Mouse (Mus musculus) heart, embryonic 10.5 days (tissue): ENCODE measurements around the gene Clcnka. TPM values are rescaled to one million over a fixed set of nuclear protein-coding genes. Genes with fewer than 3 reads are reported as not detected.

Source experiments
- DNase-seq: peaks from one replicate; pipeline ENCODE4 v3.0.0-alpha.2; 2017; ENCODE audit warnings: low spot score
- H3K27ac ChIP-seq: fragments of 300-500 bp; sonication (generic); 2 replicates; pipeline ENCODE4 v1.5.1; 2016; ENCODE audit warnings: mild to moderate bottlenecking
- H3K27me3 ChIP-seq: fragments of 300-500 bp; sonication (generic); 2 replicates; pipeline ENCODE4 v1.6.1; 2016; ENCODE audit warnings: mild to moderate bottlenecking; ENCODE audit not compliant: poor library complexity, insufficient read depth, severe bottlenecking
- H3K36me3 ChIP-seq: fragments of 300-500 bp; sonication (generic); 2 replicates; pipeline ENCODE4 v1.6.1; 2016; ENCODE audit warnings: mild to moderate bottlenecking, moderate library complexity
- H3K4me1 ChIP-seq: fragments of 300-500 bp; sonication (generic); 2 replicates; pipeline ENCODE4 v1.6.1; 2016; ENCODE audit warnings: mild to moderate bottlenecking
- H3K4me3 ChIP-seq: fragments of 300-500 bp; sonication (generic); 2 replicates; pipeline ENCODE4 v1.5.1; 2016; ENCODE audit warnings: mild to moderate bottlenecking, moderate library complexity
- H3K9me3 ChIP-seq: fragments of 300-500 bp; sonication (generic); 2 replicates; pipeline ENCODE4 v1.6.1; 2016; ENCODE audit warnings: mild to moderate bottlenecking, moderate library complexity
- WGBS: fragments of 180-500 bp; shearing (Covaris S2); methylation state at CpG from one replicate; pipeline ENCODE4 v1.1.7; 2016; 5-methylcytosine and 5-hydroxymethylcytosine counted together
- polyA plus RNA-seq: library from polyadenylated mRNA; unstranded; fragments of >200 nt; fragmentation: Nextera tagmentation; extraction: Ambion mirVana; gene quantifications from 2 replicates; pipeline ENCODE4 v1.2.1, GENCODE M21; 2016

Gene Clcnka
- polyA plus RNA-seq, 1 experiment from 2014 or later, result 0.44 TPM

DNA sequence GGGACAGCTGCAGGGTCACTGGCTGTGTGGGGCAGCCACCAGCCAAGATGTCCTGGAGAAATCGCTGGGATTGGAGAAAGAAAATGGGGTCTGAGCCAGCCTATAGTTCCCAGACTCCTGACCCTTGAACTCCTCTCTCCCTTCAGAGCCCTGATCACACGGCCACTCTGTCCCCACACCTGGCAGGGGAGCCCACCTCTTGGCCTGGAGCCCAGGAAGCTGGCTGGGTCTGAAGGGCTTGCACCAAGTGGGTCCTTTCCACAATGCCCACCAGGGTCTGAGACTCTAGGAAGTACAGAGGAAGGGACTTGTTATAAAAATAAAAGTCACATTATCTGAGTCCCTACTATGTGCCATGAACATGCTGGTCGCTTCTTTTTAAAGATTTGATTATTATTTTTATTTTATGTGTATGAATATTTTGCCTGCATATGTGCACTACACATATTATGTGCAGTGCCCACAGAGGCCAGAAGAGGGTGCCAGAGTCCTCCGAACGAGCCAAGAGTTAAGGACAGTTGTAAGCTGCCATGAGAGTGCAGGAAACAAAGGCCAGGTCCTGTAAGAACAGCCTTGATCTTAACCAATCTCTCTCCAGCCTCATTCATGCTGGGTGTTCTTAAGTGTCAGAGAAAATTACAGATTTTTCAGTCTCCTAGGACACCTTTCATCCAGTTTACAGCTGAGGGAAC, 11.3 kb downstream of the Clcnka start:
- Histone ChIP-seq H3K4me3 (no peak overlapping the region), H3K36me3 (no peaks in the 10 kb centered on the region), H3K4me1 (peaks cover 40% of the 10 kb centered on the region), H3K27me3 (peaks cover 44% of the 10 kb centered on the region), H3K27ac (no peak overlapping the region), H3K9me3 (no peaks in the 10 kb centered on the region)
- DNase-seq, result peak; percentile 73
- WGBS, result 19% methylated on average over 5 of the region's 5 CpGs

DNA sequence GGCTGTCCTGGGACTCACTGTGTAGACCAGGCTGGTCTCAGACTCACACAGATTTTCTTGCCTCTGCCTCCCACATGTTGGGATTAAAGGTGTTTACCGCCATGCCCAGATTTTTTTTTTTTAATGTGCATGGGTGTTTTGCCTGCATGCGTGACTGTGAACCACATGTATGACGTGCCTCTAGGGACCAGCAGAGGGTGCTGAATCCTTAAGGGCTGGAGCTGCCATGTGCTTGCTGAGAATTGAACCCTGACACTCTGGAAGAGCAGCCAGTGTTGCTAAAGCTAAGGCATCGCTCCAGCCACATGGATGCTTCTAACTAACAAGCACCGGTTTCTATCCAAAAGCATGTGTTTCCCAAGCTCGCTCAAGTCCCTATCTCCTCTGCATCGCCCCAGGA, 12.4 kb downstream of the Clcnka start:
- no peak for DNase-seq
- no peaks in the 10 kb centered on the region for H3K9me3 ChIP-seq
- H3K4me3 ChIP-seq, result no peak overlapping the region
- peaks cover 48% of the 10 kb centered on the region for H3K27me3 ChIP-seq
- no peaks in the 10 kb centered on the region for H3K36me3 ChIP-seq
- no peak overlapping the region for H3K27ac ChIP-seq
- 74% methylated on average over 7 of the region's 7 CpGs for WGBS
- peaks cover 44% of the 10 kb centered on the region for H3K4me1 ChIP-seq

DNA sequence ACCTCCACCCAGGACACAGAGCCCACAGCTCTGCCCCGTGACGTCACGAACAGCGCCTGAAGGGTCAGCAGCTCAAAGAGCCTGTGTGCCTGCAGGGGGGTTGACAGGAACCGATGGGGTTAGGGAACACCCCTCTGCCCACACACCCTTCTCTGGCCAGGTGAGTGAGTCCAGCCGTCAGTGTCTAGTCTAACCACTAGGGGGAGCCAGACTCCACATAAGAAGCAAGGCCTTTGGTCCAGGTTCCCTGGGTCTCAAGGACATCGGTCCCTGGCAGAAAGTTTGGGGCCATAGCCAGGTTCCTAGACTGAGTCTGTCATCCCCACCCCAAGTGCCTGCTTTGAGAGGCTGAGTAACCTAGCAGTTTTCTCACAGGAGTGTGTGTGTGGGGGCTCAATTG, 13.2 kb downstream of the Clcnka start:
- Histone ChIP-seq H3K27ac (no peak overlapping the region), H3K9me3 (no peaks in the 10 kb centered on the region), H3K4me1 (peaks cover 44% of the 10 kb centered on the region), H3K27me3 (peaks cover 57% of the 10 kb centered on the region), H3K36me3 (no peaks in the 10 kb centered on the region), H3K4me3 (no peak overlapping the region)
- DNase-seq, result no peak
- 1% methylated on average over 7 of the region's 7 CpGs for WGBS

DNA sequence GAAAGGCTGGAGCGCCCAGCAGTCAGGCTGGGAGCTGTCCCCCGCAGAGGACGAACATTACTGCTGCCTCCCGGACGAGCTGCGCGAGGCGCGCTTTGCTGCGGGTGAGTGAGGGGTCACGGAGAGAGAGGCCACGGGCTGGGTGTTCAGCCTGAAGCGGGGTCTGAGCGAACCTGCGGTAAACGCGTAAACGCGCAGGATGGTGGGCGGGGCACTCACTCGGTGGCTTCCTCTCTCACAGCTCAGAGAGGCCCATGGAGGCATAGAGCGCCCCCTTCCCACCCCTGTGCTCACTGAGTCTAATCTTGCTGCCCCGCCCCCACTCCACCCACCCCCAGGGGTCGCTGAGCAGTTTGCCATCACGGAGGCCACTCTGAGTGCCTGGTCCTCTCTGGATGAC, 16.1 kb downstream of the Clcnka start:
- Histone ChIP-seq H3K4me3 (peak overlapping the region; percentile 62), H3K27me3 (peaks cover 58% of the 10 kb centered on the region), H3K27ac (peak overlapping the region; percentile 52; the same call in 1 of the 2 replicates), H3K9me3 (no peaks in the 10 kb centered on the region), H3K36me3 (no peaks in the 10 kb centered on the region), H3K4me1 (peaks cover 33% of the 10 kb centered on the region)
- DNase-seq, result no peak
- 1% methylated on average over 25 of the region's 25 CpGs for WGBS

DNA sequence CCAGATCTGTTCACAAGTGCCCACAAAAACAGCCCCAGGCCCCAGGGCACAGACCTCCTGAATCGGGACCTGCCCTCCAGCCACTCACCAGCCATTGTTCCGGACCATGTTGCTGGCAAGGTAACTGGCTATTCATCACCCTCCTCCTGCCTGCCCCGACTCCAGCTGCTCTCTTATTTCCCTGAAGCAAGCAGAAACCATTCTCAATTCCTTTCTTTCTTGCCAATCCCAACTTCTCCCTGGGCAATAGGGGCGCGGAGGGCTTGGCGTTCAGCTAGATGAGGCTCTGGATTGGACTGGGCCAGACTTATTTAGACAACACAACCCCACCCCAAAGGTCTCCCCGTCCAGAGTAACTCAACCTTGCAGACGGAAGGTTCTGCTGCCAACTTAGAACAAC, 18.9 kb downstream of the Clcnka start:
- Histone ChIP-seq H3K9me3 (no peaks in the 10 kb centered on the region), H3K4me3 (no peak overlapping the region), H3K4me1 (peaks cover 27% of the 10 kb centered on the region), H3K36me3 (no peaks in the 10 kb centered on the region), H3K27me3 (peaks cover 53% of the 10 kb centered on the region), H3K27ac (no peak overlapping the region)
- 70% methylated on average over 8 of the region's 8 CpGs for WGBS
- DNase-seq, result no peak

DNA sequence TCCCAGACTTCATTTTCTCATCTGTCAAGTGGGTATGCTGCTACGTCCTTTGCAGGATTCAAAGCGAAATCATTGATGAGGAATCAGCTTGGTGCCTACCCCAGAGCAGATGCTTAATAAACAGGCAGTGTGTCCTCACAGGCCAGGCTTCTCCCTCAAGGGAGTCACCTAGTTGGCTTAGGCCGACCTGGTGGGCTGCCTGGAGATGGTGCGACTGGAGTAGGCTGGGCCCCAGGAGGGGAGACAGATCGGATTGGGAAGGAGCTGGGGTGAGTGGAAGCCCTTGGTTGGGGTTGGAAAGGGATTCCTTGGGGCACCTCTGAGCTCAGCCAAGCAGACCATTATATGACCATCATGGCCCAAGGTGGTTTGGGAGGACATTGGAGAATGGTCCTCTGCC, 26.1 kb downstream of the Clcnka start:
- Histone ChIP-seq H3K27ac (no peak overlapping the region), H3K4me1 (peaks cover 18% of the 10 kb centered on the region), H3K4me3 (no peak overlapping the region), H3K9me3 (no peaks in the 10 kb centered on the region), H3K27me3 (peaks cover 55% of the 10 kb centered on the region), H3K36me3 (no peaks in the 10 kb centered on the region)
- no peak for DNase-seq
- WGBS, result 89% methylated on average over 5 of the region's 5 CpGs

DNA sequence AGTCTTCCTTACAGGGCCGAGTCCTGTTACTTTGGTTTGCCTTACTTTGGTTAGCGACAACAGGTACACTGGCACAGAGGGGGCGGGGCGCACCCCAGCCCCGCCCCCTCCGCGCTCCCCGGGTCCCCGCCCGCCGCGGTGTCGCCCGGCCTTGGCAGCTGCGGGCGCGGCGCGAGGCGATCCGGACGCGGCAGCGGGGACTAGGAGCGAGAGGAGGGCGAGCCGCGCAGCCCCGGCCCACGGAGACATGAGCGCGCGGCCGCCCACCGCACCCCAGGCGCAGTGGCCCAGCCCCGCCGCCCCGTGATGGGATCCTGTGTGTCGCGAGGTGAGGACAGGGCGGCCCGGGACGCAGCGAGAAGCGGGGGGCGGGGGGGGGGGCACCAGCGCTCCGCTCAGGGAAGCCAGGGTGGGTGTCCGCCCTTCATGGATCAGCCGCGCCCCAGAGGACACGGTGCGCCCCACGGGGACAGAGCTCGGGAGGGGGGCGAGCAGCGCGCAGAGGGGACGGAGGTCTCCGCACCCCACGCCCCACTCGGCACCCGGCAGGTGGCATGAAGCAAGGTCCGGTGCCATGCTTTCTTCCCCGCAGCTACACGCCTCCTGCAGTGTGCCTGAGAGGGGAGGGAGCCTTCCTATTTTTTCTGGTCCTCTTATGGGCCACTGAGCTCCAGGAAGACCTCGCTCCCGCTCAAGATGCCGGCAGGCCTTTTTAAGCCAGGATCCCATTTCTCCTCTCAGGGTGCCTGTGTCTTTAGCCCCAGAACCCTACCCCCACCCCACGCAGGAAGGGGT, 30.3 kb downstream of the Clcnka start, which contains the start of gene Fam131c:
TSS of gene Fam131c (plus strand) at position 224 of the 795 bp plus-strand sequence.
- no peak for DNase-seq
- peak within 1 kb of the TSS; percentile 79 for H3K27ac ChIP-seq
- H3K36me3 ChIP-seq, result no peaks in the 10 kb centered on the region

DNA sequence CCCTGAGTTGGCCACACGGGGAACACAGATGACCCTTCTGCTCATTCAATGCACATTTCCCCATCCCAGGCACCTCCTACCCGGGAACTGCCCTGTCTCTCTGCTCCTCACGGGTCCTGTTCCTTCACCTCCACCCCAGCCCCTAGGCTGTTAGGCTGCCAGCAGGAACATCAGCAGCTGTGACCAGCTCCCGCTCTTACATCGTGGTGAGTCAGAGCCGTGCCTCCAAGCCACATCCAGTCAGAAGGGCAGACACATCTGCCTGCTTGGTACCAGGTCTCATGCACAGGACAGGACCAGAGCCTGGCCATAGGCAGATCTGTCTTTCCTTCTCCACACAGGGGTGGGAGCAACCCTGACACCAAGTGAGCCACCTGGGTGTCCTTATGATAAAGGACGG, 32.6 kb downstream of the Clcnka start:
- WGBS, result 43% methylated on average over 7 of the region's 7 CpGs
- Histone ChIP-seq H3K4me1 (peaks cover 33% of the 10 kb centered on the region), H3K9me3 (no peaks in the 10 kb centered on the region), H3K27ac (0 out of 2 replicates have a peak overlapping the region, but pooled peaks have one; percentile 26), H3K36me3 (no peaks in the 10 kb centered on the region), H3K4me3 (no peak overlapping the region), H3K27me3 (peaks cover 91% of the 10 kb centered on the region)
- no peak for DNase-seq

More for the DNA sequence above, 30.3 kb downstream of the Clcnka start, which contains the start of gene Fam131c:
- peak within 1 kb of the TSS; percentile 75 for H3K4me3 ChIP-seq
- H3K9me3 ChIP-seq, result no peaks in the 10 kb centered on the region
- H3K27me3 ChIP-seq, result peaks cover 96% of the 10 kb centered on the region
- WGBS, result 1% methylated on average over 66 of the region's 71 CpGs
- peaks cover 20% of the 10 kb centered on the region for H3K4me1 ChIP-seq

DNA sequence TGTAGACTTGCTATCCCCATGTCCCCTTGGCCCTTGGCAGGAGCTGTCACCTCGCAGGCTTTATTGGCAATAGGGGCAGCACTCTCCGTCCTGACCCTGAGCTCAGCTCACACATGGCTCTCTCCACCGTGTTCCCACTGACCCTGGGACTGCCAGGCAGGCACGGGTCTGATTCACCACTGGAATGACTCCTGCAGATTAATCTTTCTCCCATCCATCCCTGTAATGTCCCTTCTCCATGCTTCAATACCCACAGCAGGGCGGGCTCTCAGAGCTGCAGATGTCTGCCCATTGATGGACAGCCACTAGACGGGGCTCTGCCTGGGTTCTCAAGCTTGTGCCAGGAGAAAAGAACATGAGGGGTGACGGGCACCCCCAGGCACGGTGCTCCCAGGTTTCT, 33.4 kb downstream of the Clcnka start:
- Histone ChIP-seq H3K36me3 (no peaks in the 10 kb centered on the region), H3K27me3 (peaks cover 89% of the 10 kb centered on the region), H3K4me1 (peaks cover 38% of the 10 kb centered on the region), H3K4me3 (no peak overlapping the region), H3K27ac (no peak overlapping the region), H3K9me3 (no peaks in the 10 kb centered on the region)
- WGBS, result 61% methylated on average over 8 of the region's 8 CpGs
- DNase-seq, result no peak

DNA sequence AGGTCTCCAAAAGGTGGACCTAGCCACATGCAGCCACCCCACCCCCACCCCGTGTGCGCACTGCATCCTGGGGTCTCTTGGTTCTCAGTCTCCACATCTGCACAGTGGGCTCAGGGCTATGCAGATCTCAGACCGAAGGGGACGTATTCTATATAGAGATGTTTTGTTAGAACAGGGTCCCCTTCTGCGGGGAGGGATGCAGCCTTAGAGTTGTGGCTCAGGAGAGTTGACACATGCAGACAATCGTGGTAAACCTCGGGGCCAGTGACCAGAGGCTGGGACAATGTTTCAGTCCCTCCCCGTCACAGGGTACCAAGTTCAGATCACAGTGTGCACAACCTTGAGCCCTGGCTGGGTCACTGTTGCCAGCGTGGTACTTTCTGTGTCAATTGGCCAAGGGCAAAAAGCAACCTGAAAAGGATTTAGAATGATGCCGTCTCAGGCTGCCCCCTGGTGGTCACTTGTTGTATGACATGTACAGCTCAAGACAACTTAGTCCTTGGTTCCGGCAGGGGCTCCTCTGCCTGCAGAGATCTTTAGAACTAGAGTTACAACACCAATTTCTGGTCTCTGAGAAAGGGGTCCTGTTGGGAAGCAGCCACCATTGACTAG, 35.5 kb downstream of the Clcnka start:
- Histone ChIP-seq H3K4me3 (no peak overlapping the region), H3K27ac (peak overlapping the region; percentile 67; the same call in 1 of the 2 replicates), H3K4me1 (peaks cover 38% of the 10 kb centered on the region), H3K27me3 (peaks cover 69% of the 10 kb centered on the region), H3K36me3 (no peaks in the 10 kb centered on the region), H3K9me3 (no peaks in the 10 kb centered on the region)
- 22% methylated on average over 11 of the region's 11 CpGs for WGBS
- DNase-seq, result peak; percentile 90

DNA sequence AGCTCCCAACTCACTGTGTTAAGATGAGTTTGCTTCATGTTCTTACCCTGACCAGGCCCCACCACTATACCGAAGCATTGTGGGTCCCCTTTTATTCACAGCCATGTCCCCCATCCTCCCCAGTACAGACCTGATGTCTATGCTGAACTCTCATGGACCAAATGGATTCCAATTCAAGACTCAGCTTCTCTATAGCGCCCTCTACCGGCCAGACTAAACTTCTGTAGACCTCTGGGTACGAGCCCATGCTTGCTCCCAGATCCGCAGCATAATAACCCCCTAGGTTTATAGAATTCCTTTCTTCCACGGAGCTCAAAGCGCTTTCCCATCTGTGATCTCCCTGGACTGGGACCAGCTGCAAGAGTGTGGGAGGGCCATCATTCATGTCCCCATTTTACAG, 37.7 kb downstream of the Clcnka start:
- Histone ChIP-seq H3K4me3 (no peak overlapping the region), H3K27ac (no peak overlapping the region), H3K36me3 (0 out of 2 replicates have a peak, but pooled peaks cover 2% of the 10 kb centered on the region), H3K27me3 (peaks cover 47% of the 10 kb centered on the region), H3K9me3 (no peaks in the 10 kb centered on the region), H3K4me1 (peaks cover 30% of the 10 kb centered on the region)
- 33% methylated on average over 7 of the region's 7 CpGs for WGBS
- no peak for DNase-seq

DNA sequence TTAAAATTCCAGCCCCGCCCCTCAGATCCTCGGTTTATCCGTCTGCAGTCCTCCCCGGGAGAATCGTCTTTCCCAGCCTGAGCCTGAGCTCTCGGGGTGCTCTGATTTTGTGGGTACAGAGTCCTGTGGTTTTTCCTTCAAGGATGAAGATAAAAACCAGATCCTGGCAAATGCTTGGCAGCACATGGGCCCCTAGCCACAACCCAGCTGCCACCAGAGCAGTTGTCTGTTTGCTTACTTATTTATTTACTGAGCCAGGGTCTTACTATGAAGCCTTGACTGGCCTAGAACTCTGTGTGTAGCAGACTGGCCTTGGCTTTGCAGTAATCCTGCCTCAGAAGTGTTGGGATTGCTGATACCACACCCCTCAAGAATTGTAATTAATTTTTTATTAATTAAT, 39.3 kb downstream of the Clcnka start:
- H3K27me3 ChIP-seq, result peaks cover 31% of the 10 kb centered on the region
- 75% methylated on average over 6 of the region's 6 CpGs for WGBS
- H3K4me3 ChIP-seq, result no peak overlapping the region
- peaks cover 30% of the 10 kb centered on the region for H3K4me1 ChIP-seq
- no peak overlapping the region for H3K27ac ChIP-seq
- no peak for DNase-seq
- 0 out of 2 replicates have a peak, but pooled peaks cover 2% of the 10 kb centered on the region for H3K36me3 ChIP-seq
- no peaks in the 10 kb centered on the region for H3K9me3 ChIP-seq

DNA sequence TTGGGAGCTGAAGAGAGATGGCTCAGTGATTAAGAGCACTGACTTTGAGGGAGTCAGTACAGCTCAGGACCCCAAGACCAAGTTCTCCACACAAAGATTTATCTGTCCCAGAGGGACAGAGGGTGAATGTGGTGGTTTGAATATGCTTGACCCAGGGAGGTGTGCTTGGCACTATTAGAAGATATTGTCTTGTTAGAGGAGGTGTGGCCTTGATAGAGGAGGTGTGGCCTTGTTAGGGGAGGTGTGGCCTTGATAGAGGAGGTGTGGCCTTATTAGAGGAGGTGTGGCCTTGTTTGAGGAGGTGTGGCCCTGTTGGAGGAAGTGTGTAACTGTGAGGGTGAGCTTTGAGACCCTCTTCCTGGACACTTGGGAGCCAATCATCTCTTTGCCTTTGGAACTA, 40.7 kb downstream of the Clcnka start:
- peaks cover 30% of the 10 kb centered on the region for H3K4me1 ChIP-seq
- H3K4me3 ChIP-seq, result no peak overlapping the region
- no peak overlapping the region for H3K27ac ChIP-seq
- no peaks in the 10 kb centered on the region for H3K9me3 ChIP-seq
- 0 out of 2 replicates have a peak, but pooled peaks cover 2% of the 10 kb centered on the region for H3K36me3 ChIP-seq
- no peak for DNase-seq
- H3K27me3 ChIP-seq, result peaks cover 20% of the 10 kb centered on the region
